Mouse (Mus musculus) CH12.LX (cell line): ENCODE results near the gene Gtsf1.

ENCODE experiments used
- CHD1 ChIP-seq: IDR thresholded peaks from 2 replicates; pipeline ENCODE4 v1.6.1; 2012; ENCODE audit warnings: low read depth, low read length, improper control_type of control experiment, inconsistent platforms
- CHD2 ChIP-seq: IDR thresholded peaks from 2 replicates; pipeline ENCODE4 v1.6.1; 2011; ENCODE audit warnings: low read length, improper control_type of control experiment
- CTCF ChIP-seq, 2 experiments: IDR thresholded peaks in 1 of 2; conservative IDR thresholded peaks in 1 of 2; 2 replicates each; pipeline ENCODE4 v1.5.1; 2011 to 2012; ENCODE audit warnings: low read depth in 2 of 2, low read length in 2 of 2, improper control_type of control experiment in 1 of 2, inconsistent platforms in 1 of 2, mild to moderate bottlenecking in 1 of 2, moderate library complexity in 1 of 2
- E2F4 ChIP-seq: IDR thresholded peaks from 2 replicates; pipeline ENCODE4 v1.6.1; 2011; ENCODE audit warnings: low read depth, low read length, improper control_type of control experiment; ENCODE audit not compliant: insufficient replicate concordance
- EP300 ChIP-seq: IDR thresholded peaks from 2 replicates; pipeline ENCODE4 v1.6.1; 2011; ENCODE audit warnings: low read length, improper control_type of control experiment
- GABPA ChIP-seq: IDR thresholded peaks from 2 replicates; pipeline ENCODE4 v1.6.1; 2012; ENCODE audit warnings: low read depth, low read length, improper control_type of control experiment, inconsistent platforms; ENCODE audit not compliant: insufficient replicate concordance
- MAX ChIP-seq: IDR thresholded peaks from 2 replicates; pipeline ENCODE4 v1.6.1; 2011; ENCODE audit warnings: low read length, improper control_type of control experiment
- SMC3 ChIP-seq: IDR thresholded peaks from 2 replicates; pipeline ENCODE4 v1.6.1; 2011; ENCODE audit warnings: low read depth, low read length, improper control_type of control experiment
- USF1 ChIP-seq: IDR thresholded peaks from 2 replicates; pipeline ENCODE4 v1.6.1; 2014; ENCODE audit warnings: low read depth, mild to moderate bottlenecking, inconsistent platforms, low read length, improper control_type of control experiment
- ZC3H11A ChIP-seq: IDR thresholded peaks from 2 replicates; pipeline ENCODE4 v1.6.1; 2012; ENCODE audit warnings: low read depth, mild to moderate bottlenecking, inconsistent platforms, low read length, improper control_type of control experiment
- ZKSCAN1 ChIP-seq: IDR thresholded peaks from 2 replicates; pipeline ENCODE4 v1.6.1; 2012; ENCODE audit warnings: low read depth, inconsistent platforms, low read length, improper control_type of control experiment, borderline replicate concordance

DNA sequence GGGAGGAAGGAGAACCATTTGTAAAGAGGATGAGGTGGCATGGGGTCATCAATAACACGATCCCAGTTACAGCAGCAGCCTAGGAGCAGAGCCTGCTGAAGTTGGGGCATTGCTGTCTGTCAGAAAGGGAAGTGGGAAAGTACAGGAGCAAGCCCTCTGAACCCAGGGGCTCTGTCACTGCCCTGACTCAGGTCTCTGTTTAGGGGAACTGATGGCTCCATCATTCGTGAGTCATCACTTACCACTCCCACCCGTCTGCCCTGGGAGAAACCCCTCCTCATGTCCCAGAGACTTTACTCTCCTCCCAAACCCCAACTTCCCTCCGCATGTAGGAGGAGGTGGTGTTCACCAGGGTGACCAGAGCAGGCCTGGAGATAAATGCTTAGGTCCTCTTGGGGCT is 59.8 kb downstream of the Gtsf1 start:
- TF ChIP-seq CTCF (conservative IDR thresholded peaks at IDR 0.05 in 1 of 2, IDR thresholded peaks at IDR 0.05 in 1 of 2; ENCODE audit: low read depth in 2 of 2, low read length in 2 of 2) (no peak), CHD1 (no peak), ZKSCAN1 (no peak), SMC3 (no peak), ZC3H11A (no peak), GABPA (no peak), EP300 (0 out of 2 replicates have a peak, but pooled peaks have one; percentile 35), MAX (no peak), E2F4 (no peak), CHD2 (no peak), USF1 (no peak)
